Mouse (Mus musculus): Measurements from ENCODE around the gene Gm14409. TPM values are rescaled to one million over a fixed set of nuclear protein-coding genes. Genes with fewer than 3 reads are reported as not detected.

Gene Gm14409
- polyA plus RNA-seq (2012; rRNA removed; ENCODE audit: low replicate concordance) = not detected in 2 replicates

DNA sequence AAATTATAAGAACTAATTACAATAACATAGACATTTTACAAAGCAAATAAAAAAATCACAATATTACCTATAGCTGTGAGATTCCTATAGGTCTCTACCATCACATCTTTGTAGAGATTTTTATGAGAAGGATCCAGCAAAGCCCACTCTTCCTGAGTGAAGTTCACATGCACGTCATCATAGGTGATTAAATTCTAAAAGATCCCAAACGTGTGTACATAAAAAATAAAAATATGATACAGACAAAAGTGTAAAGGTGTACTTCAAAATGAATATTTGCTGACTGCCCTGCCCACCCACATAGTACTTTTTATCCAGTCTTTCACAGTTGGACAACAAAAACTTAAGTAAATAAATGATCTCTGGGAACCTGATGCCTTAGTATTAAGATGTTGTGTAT is at the start of gene Gm14409:
Gm14409 (minus strand) TSS at position 101 of the 400 bp plus-strand sequence.

Other genes with a start within 250 kb of the Gm14409 start
- gene Gm14401, start 192.7 kb downstream of the Gm14409 start, polyA plus RNA-seq (2012; rRNA removed; ENCODE audit: low replicate concordance) = not detected in 2 replicates
- gene Gm14410, start 60.6 kb downstream of the Gm14409 start, polyA plus RNA-seq (2012; rRNA removed; ENCODE audit: low replicate concordance) = 5.7 and 10.6 TPM in 2 replicates
- gene Gm14412, start 57.3 kb upstream of the Gm14409 start, polyA plus RNA-seq (2012; rRNA removed; ENCODE audit: low replicate concordance) = 0.19 TPM in 1 of 2 replicates, not detected in the other
- 3.8 and 5.6 TPM in 2 replicates for gene Gm14418, start 131.3 kb upstream of the Gm14409 start, polyA plus RNA-seq (2012; rRNA removed; ENCODE audit: low replicate concordance)
- gene Zfp970, start 197.7 kb upstream of the Gm14409 start, polyA plus RNA-seq (2012; rRNA removed; ENCODE audit: low replicate concordance) = 13.2 and 28.9 TPM in 2 replicates
- 3.6 and 9.2 TPM in 2 replicates for gene Gm14403, start 231.2 kb upstream of the Gm14409 start, polyA plus RNA-seq (2012; rRNA removed; ENCODE audit: low replicate concordance)